Mouse (Mus musculus): ENCODE results near the gene Lsm2.

DNA sequence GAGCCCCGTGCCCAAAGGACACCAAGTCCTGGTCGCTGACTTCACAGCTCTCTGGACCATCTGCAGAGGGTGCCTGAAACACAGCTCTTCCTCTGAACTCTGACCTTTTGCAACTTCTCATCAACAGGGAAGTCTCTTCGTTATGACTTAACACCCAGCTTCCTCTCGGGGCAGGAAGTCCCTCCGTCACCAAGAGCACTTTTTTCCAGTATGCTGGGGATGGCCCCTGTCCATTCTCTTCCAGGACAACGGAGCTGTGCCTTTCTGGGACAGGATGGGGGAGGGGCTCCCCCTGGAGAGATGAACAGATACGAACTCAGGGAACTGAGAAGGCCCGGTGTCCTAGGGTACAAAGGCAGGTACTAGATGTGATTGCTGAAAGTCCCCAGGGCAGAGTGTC is 46.8 kb upstream of the Lsm2 start:
- TF ChIP-seq CTCF (conservative IDR thresholded peaks at IDR 0.05; ENCODE audit: low read length), result no peak
- no peak for TF ChIP-seq POU5F1 (IDR thresholded peaks at IDR 0.05; ENCODE audit: borderline replicate concordance, low read length)
- no peak for TF ChIP-seq NANOG (IDR thresholded peaks at IDR 0.05; ENCODE audit: borderline replicate concordance, low read length)
